Mouse (Mus musculus) embryonic facial prominence, embryonic 12.5 days (tissue): ENCODE measurements around the gene Trim7. TPM values are rescaled to one million over a fixed set of nuclear protein-coding genes. Genes with fewer than 3 reads are reported as not detected.
"Not testable (repeated sequence)": the region's sequence is repeated elsewhere in the genome, so short reads cannot be mapped to it uniquely, and the experiment has no call there.

ENCODE experiments used
- ATAC-seq: fragments of 200-750 bp; cut with Nextera tagmentation; 2 replicates; pipeline ENCODE4 v1.8.0; 2017; ENCODE audit not compliant: insufficient number of reproducible peaks, insufficient read depth, low FRiP score, low TSS enrichment
- H3K27ac ChIP-seq: fragments of 300-500 bp; sonication (generic); 2 replicates; pipeline ENCODE4 v1.5.1; 2016; ENCODE audit warnings: mild to moderate bottlenecking
- H3K27me3 ChIP-seq: fragments of 300-500 bp; sonication (generic); 2 replicates; pipeline ENCODE4 v1.6.1; 2016; ENCODE audit warnings: mild to moderate bottlenecking, moderate library complexity
- H3K36me3 ChIP-seq: fragments of 300-500 bp; sonication (generic); 2 replicates; pipeline ENCODE4 v1.6.1; 2016; ENCODE audit warnings: mild to moderate bottlenecking
- H3K4me1 ChIP-seq: fragments of 300-500 bp; sonication (generic); 2 replicates; pipeline ENCODE4 v1.6.1; 2016
- H3K4me2 ChIP-seq: fragments of 300-500 bp; sonication (generic); replicated peaks from 2 replicates; pipeline ENCODE4 v1.6.1; 2016; ENCODE audit warnings: mild to moderate bottlenecking, moderate library complexity
- H3K4me3 ChIP-seq: fragments of 300-500 bp; sonication (generic); 2 replicates; pipeline ENCODE4 v1.5.1; 2016; ENCODE audit warnings: mild to moderate bottlenecking
- H3K9ac ChIP-seq: fragments of 300-500 bp; sonication (generic); 2 replicates; pipeline ENCODE4 v1.6.1; 2016; ENCODE audit warnings: mild to moderate bottlenecking, moderate library complexity
- H3K9me3 ChIP-seq: fragments of 300-500 bp; sonication (generic); 2 replicates; pipeline ENCODE4 v1.6.1; 2016; ENCODE audit warnings: mild to moderate bottlenecking, moderate library complexity
- WGBS: fragments of 180-500 bp; shearing (Covaris S2); methylation state at CpG from one replicate; pipeline ENCODE4 v1.1.7; 2016; 5-methylcytosine and 5-hydroxymethylcytosine counted together
- polyA plus RNA-seq: library from polyadenylated mRNA; unstranded; fragments of >200 nt; fragmentation: Nextera tagmentation; extraction: Ambion mirVana; gene quantifications from 2 replicates; pipeline ENCODE4 v1.2.1, GENCODE M21; 2016

Gene Trim7
- polyA plus RNA-seq, 1 experiment from 2014 or later = 0.65 TPM

- Histone ChIP-seq H3K36me3 (0 out of 2 replicates have a peak, but pooled peaks cover 4% of the 10 kb centered on the region), H3K27me3 (no peaks in the 10 kb centered on the region), H3K4me3 (peak overlapping the region; percentile 86), H3K4me1 (peaks cover 13% of the 10 kb centered on the region; the same call in 1 of the 2 replicates), H3K9ac (peak overlapping the region; percentile 46; the same call in 1 of the 2 replicates), H3K4me2 (peak overlapping the region; percentile 89), H3K27ac (no peak overlapping the region), H3K9me3 (no peaks in the 10 kb centered on the region)
- no peak for ATAC-seq
- under 1% methylated on average over 16 of the region's 16 CpGs for WGBS
Measured at GRCm38 (mm10) chr11:48818346-48818745, 7.6 kb upstream of the Trim7 start.

- H3K9ac ChIP-seq = no peak overlapping the region
- 0 out of 2 replicates have a peak, but pooled peaks cover 4% of the 10 kb centered on the region for H3K36me3 ChIP-seq
- H3K27me3 ChIP-seq = peaks cover 11% of the 10 kb centered on the region
- no peak overlapping the region for H3K4me2 ChIP-seq
- WGBS = 74% methylated on average over 7 of the region's 7 CpGs
- H3K4me3 ChIP-seq = no peak overlapping the region
- H3K4me1 ChIP-seq = peaks cover 19% of the 10 kb centered on the region; the same call in 1 of the 2 replicates
- H3K9me3 ChIP-seq = no peaks in the 10 kb centered on the region
- H3K27ac ChIP-seq = no peak overlapping the region
- ATAC-seq = no peak
Measured at GRCm38 (mm10) chr11:48819614-48820307, 6.2 kb upstream of the Trim7 start.

GRCm38 (mm10) chr11:48820308-48820674 is 5.6 kb upstream of the Trim7 start:
- no peaks in the 10 kb centered on the region for H3K9me3 ChIP-seq
- H3K27ac ChIP-seq = no peak overlapping the region
- peaks cover 14% of the 10 kb centered on the region for H3K27me3 ChIP-seq
- no peak overlapping the region for H3K4me2 ChIP-seq
- H3K9ac ChIP-seq = no peak overlapping the region
- H3K4me3 ChIP-seq = no peak overlapping the region
- peaks cover 18% of the 10 kb centered on the region; the same call in 1 of the 2 replicates for H3K4me1 ChIP-seq
- no peak for ATAC-seq
- 0 out of 2 replicates have a peak, but pooled peaks cover 4% of the 10 kb centered on the region for H3K36me3 ChIP-seq

- WGBS = 84% methylated on average over 14 of the region's 14 CpGs
- H3K4me3 ChIP-seq, H3K9me3 ChIP-seq, ATAC-seq, H3K4me1 ChIP-seq, H3K9ac ChIP-seq, H3K4me2 ChIP-seq, H3K27ac ChIP-seq, H3K36me3 ChIP-seq: not testable (repeated sequence)
- peaks cover 14% of the 10 kb centered on the region for H3K27me3 ChIP-seq
Measured at GRCm38 (mm10) chr11:48821299-48821698, 4.6 kb upstream of the Trim7 start.

GRCm38 (mm10) chr11:48822768-48823512 is 3.0 kb upstream of the Trim7 start:
- Histone ChIP-seq H3K4me2 (peak overlapping the region; percentile 69), H3K9ac (no peak overlapping the region), H3K27me3 (peaks cover 14% of the 10 kb centered on the region), H3K9me3 (no peaks in the 10 kb centered on the region), H3K27ac (no peak overlapping the region), H3K36me3 (no peaks in the 10 kb centered on the region), H3K4me3 (peak overlapping the region; percentile 42), H3K4me1 (peaks cover 6% of the 10 kb centered on the region; the same call in 1 of the 2 replicates)
- no peak for ATAC-seq
- 28% methylated on average over 14 of the region's 14 CpGs for WGBS

GRCm38 (mm10) chr11:48823536-48823972 is 2.4 kb upstream of the Trim7 start:
- Histone ChIP-seq H3K27me3 (peaks cover 14% of the 10 kb centered on the region), H3K4me3 (peak overlapping the region; percentile 42), H3K4me1 (peaks cover 6% of the 10 kb centered on the region; the same call in 1 of the 2 replicates), H3K4me2 (peak overlapping the region; percentile 69), H3K27ac (no peak overlapping the region), H3K36me3 (no peaks in the 10 kb centered on the region), H3K9ac (peak overlapping the region; percentile 27; the same call in 1 of the 2 replicates), H3K9me3 (no peaks in the 10 kb centered on the region)
- WGBS = under 1% methylated on average over 15 of the region's 15 CpGs
- no peak for ATAC-seq

GRCm38 (mm10) chr11:48824311-48824830 is 1.6 kb upstream of the Trim7 start:
- H3K27me3 ChIP-seq = peaks cover 14% of the 10 kb centered on the region
- H3K9me3 ChIP-seq = no peaks in the 10 kb centered on the region
- peaks cover 6% of the 10 kb centered on the region; the same call in 1 of the 2 replicates for H3K4me1 ChIP-seq
- peak overlapping the region; percentile 27; the same call in 1 of the 2 replicates for H3K9ac ChIP-seq
- peak overlapping the region; percentile 42 for H3K4me3 ChIP-seq
- no peak overlapping the region for H3K27ac ChIP-seq
- peak overlapping the region; percentile 69 for H3K4me2 ChIP-seq
- no peaks in the 10 kb centered on the region for H3K36me3 ChIP-seq
- no peak for ATAC-seq
- 5% methylated on average over 22 of the region's 22 CpGs for whole genome bisulfite sequencing

GRCm38 (mm10) chr11:48826752-48827096 is 784 bp downstream of the Trim7 start:
- Histone ChIP-seq H3K27ac (no peak overlapping the region), H3K9ac (peak overlapping the region; percentile 45; the same call in 1 of the 2 replicates), H3K4me3 (peak overlapping the region; percentile 40), H3K4me1 (peaks cover 6% of the 10 kb centered on the region; the same call in 1 of the 2 replicates), H3K4me2 (peak overlapping the region; percentile 55), H3K9me3 (no peaks in the 10 kb centered on the region), H3K36me3 (no peaks in the 10 kb centered on the region), H3K27me3 (peaks cover 14% of the 10 kb centered on the region)
- WGBS = 5% methylated on average over 6 of the region's 6 CpGs
- no peak for ATAC-seq

GRCm38 (mm10) chr11:48827926-48828325 is 2.0 kb downstream of the Trim7 start:
- H3K4me3 ChIP-seq = no peak overlapping the region
- ATAC-seq = no peak
- 59% methylated on average over 6 of the region's 6 CpGs for WGBS
- H3K9ac ChIP-seq = no peak overlapping the region
- no peaks in the 10 kb centered on the region for H3K9me3 ChIP-seq
- H3K36me3 ChIP-seq = no peaks in the 10 kb centered on the region
- peaks cover 14% of the 10 kb centered on the region for H3K27me3 ChIP-seq
- H3K4me1 ChIP-seq = peaks cover 6% of the 10 kb centered on the region; the same call in 1 of the 2 replicates
- H3K27ac ChIP-seq = no peak overlapping the region
- H3K4me2 ChIP-seq = no peak overlapping the region

GRCm38 (mm10) chr11:48830279-48830678 is 4.3 kb downstream of the Trim7 start:
- Histone ChIP-seq H3K36me3 (no peaks in the 10 kb centered on the region), H3K4me2 (no peak overlapping the region), H3K4me3 (no peak overlapping the region), H3K27ac (no peak overlapping the region), H3K27me3 (no peaks in the 10 kb centered on the region), H3K9me3 (no peaks in the 10 kb centered on the region), H3K4me1 (no peaks in the 10 kb centered on the region), H3K9ac (no peak overlapping the region)
- WGBS = 65% methylated on average over 2 of the region's 2 CpGs
- ATAC-seq = no peak

- Histone ChIP-seq H3K9ac (no peak overlapping the region), H3K4me3 (no peak overlapping the region), H3K9me3 (no peaks in the 10 kb centered on the region), H3K4me1 (no peaks in the 10 kb centered on the region), H3K27ac (no peak overlapping the region), H3K36me3 (no peaks in the 10 kb centered on the region), H3K27me3 (0 out of 2 replicates have a peak, but pooled peaks cover 3% of the 10 kb centered on the region), H3K4me2 (no peak overlapping the region)
- ATAC-seq = no peak
- 75% methylated on average over 2 of the region's 2 CpGs for WGBS
Measured at GRCm38 (mm10) chr11:48831273-48831672, 5.3 kb downstream of the Trim7 start.
